ENCODE assay signal across 9 mouse cellular contexts in genomic region chrX:166773408-166773854, GRCm38 (mm10).
DNase-seq lines count a peak whose midpoint lies in the region; ATAC-seq lines count a peak whose summit lies in the region.
"Had no signal": no experiment of that assay in that cellular context is flagged by ENCODE, and none has a peak within 500 bp of the region (broad histone marks: within the 10 kb centered on the region; RNA-seq: fewer than 3 reads in every experiment).

No protein-coding gene starts in this region.

- no peaks in the 10 kb centered on the region for H3K4me1 ChIP-seq in neural tube, embryonic 15.5 days
- no peaks in the 10 kb centered on the region for H3K4me1 ChIP-seq in liver, embryonic 12.5 days

- no peak overlapping the region for H3K27ac ChIP-seq in neural tube, embryonic 15.5 days (replicated peaks)
- H3K27ac ChIP-seq in liver, embryonic 12.5 days = no peak overlapping the region
- H3K27ac ChIP-seq: left cerebral cortex, adult 2 months had no signal

- no peak overlapping the region for H3K9ac ChIP-seq in neural tube, embryonic 15.5 days (replicated peaks)
- no peak overlapping the region for H3K9ac ChIP-seq in liver, embryonic 12.5 days

- no peaks in the 10 kb centered on the region for H3K36me3 ChIP-seq in neural tube, embryonic 15.5 days
- no peaks in the 10 kb centered on the region for H3K36me3 ChIP-seq in liver, embryonic 12.5 days

- no peak overlapping the region for H3K4me3 ChIP-seq in neural tube, embryonic 15.5 days (replicated peaks)
- no peak overlapping the region for H3K4me3 ChIP-seq in liver, embryonic 12.5 days
- H3K4me3 ChIP-seq: left cerebral cortex, adult 2 months had no signal

- no peak overlapping the region for H3K4me2 ChIP-seq in neural tube, embryonic 15.5 days
- no peak overlapping the region for H3K4me2 ChIP-seq in liver, embryonic 12.5 days

- WGBS in neural tube, embryonic 15.5 days = 21% methylated on average over 6 of the region's 6 CpGs
- WGBS in liver, embryonic 12.5 days (ENCODE audit: insufficient replicate concordance) = 8% methylated on average over 6 of the region's 6 CpGs

- peak; percentile 54 to 59 for DNase-seq in cerebellum, postnatal 10 days
- DNase-seq in cerebellum, adult 11 months = no peak
- peak; percentile 57 for DNase-seq in neural tube, embryonic 10.5 days (ENCODE audit: extremely low spot score, low spot score)
- peak; percentile 36 for DNase-seq in yolk sac, embryonic 10.5 days (ENCODE audit: low spot score)
- DNase-seq in left cerebral cortex, adult 18-20 months (ENCODE audit: low spot score in 2 of 2) = no peak

- 0 out of 2 replicates have a peak, but pooled peaks cover 11% of the 10 kb centered on the region for H3K27me3 ChIP-seq in neural tube, embryonic 15.5 days (replicated peaks)
- 0 out of 2 replicates have a peak, but pooled peaks cover 7% of the 10 kb centered on the region for H3K27me3 ChIP-seq in liver, embryonic 12.5 days (replicated peaks)

- ATAC-seq in neural tube, embryonic 15.5 days (ENCODE audit: low FRiP score) = no peak
- peak; percentile 51; the same call in 1 of the 2 replicates for ATAC-seq in liver, embryonic 12.5 days
- no peak; the same call in 1 of the 2 replicates for ATAC-seq in erythroblast, adult 5-6 weeks (replicated peaks; ENCODE audit: low FRiP score, poor library complexity, severe bottlenecking)

- H3K9me3 ChIP-seq in neural tube, embryonic 15.5 days (replicated peaks) = no peaks in the 10 kb centered on the region
- no peaks in the 10 kb centered on the region for H3K9me3 ChIP-seq in liver, embryonic 12.5 days (replicated peaks)

Comparison
In these comparisons a context has a peak if more than half of its experiments do, and no peak if none do; other contexts are left out.
1. DNase-seq: peak in cerebellum, postnatal 10 days (2 of 2), neural tube, embryonic 10.5 days (single experiment) and yolk sac, embryonic 10.5 days (single experiment); none in cerebellum, adult 11 months (single experiment) and left cerebral cortex, adult 18-20 months (0 of 2).